Mouse (Mus musculus) spleen, postnatal 36 days (tissue): ENCODE results near the gene Acox1.

ENCODE experiments used
- DNase-seq, 2 experiments: peaks; one replicate each; pipeline ENCODE4 v3.0.0; 2022; ENCODE audit warnings: low spot score in 2 of 2, mixed read lengths in 1 of 2

Gene Acox1

GRCm38 (mm10) chr11:116167884-116168439, 30.9 kb downstream of the Acox1 start, which contains the start of gene Fbf1:
Gene Fbf1, minus strand, starts transcription at chr11:116168166.
- DNase-seq = peak; percentile 95

GRCm38 (mm10) chr11:116167232-116167631, 31.6 kb downstream of the Acox1 start:
- DNase-seq = no peak

- DNase-seq = no peak
Observed at GRCm38 (mm10) chr11:116163002-116163401, 35.8 kb downstream of the Acox1 start.

- no peak for DNase-seq
Observed at GRCm38 (mm10) chr11:116162146-116162545, 36.7 kb downstream of the Acox1 start.

GRCm38 (mm10) chr11:116161312-116161711, 37.5 kb downstream of the Acox1 start:
- no peak for DNase-seq

GRCm38 (mm10) chr11:116150960-116151359, 47.9 kb downstream of the Acox1 start:
- peak; percentile 43 to 64 for DNase-seq

- DNase-seq = no peak
Observed at GRCm38 (mm10) chr11:116149341-116149740, 49.5 kb downstream of the Acox1 start.

GRCm38 (mm10) chr11:116148761-116149221, 50.1 kb downstream of the Acox1 start:
- no peak for DNase-seq

GRCm38 (mm10) chr11:116146294-116146985, 52.4 kb downstream of the Acox1 start:
- DNase-seq = no peak

GRCm38 (mm10) chr11:116145481-116146293, 53.2 kb downstream of the Acox1 start:
- DNase-seq = no peak

- DNase-seq = no peak
Observed at GRCm38 (mm10) chr11:116143468-116143867, 55.4 kb downstream of the Acox1 start.

GRCm38 (mm10) chr11:116142211-116142991, 56.4 kb downstream of the Acox1 start:
- DNase-seq = peak; percentile 38 to 62

- DNase-seq = peak; percentile 87 to 92
Observed at GRCm38 (mm10) chr11:116138468-116139138, 60.2 kb downstream of the Acox1 start, which contains the start of gene Mrpl38. Gene Mrpl38, minus strand, starts transcription at chr11:116138868.

GRCm38 (mm10) chr11:116138096-116138467, 60.8 kb downstream of the Acox1 start:
- no peak for DNase-seq

- DNase-seq = no peak
Observed at GRCm38 (mm10) chr11:116134171-116134570, 64.7 kb downstream of the Acox1 start.

GRCm38 (mm10) chr11:116133497-116133896, 65.3 kb downstream of the Acox1 start:
- no peak for DNase-seq

- DNase-seq = peak; percentile 40 to 43
Observed at GRCm38 (mm10) chr11:116132366-116133333, 66.2 kb downstream of the Acox1 start.

GRCm38 (mm10) chr11:116131349-116132170, 67.3 kb downstream of the Acox1 start:
- DNase-seq = no peak
